Mouse (Mus musculus) T-helper 2 cell (primary cell): Measurements from ENCODE around the gene Alyref.

Experiments used
- in situ Hi-C: fragments of 300-600 bp; cut with MboI, MseI; formaldehyde crosslinking; loops from one replicate; pipeline ENCODE4 v1.15.1; 2025; ENCODE audit warnings: high pct_unique_total_duplicates

The Alyref gene

GRCm38 (mm10) chr11:120548214-120548613 is 50.0 kb downstream of the Alyref start:
- in situ Hi-C loops, result no loop called here

- in situ Hi-C loops, result no loop called here
Measured at GRCm38 (mm10) chr11:120547469-120547868, 50.7 kb downstream of the Alyref start.

DNA sequence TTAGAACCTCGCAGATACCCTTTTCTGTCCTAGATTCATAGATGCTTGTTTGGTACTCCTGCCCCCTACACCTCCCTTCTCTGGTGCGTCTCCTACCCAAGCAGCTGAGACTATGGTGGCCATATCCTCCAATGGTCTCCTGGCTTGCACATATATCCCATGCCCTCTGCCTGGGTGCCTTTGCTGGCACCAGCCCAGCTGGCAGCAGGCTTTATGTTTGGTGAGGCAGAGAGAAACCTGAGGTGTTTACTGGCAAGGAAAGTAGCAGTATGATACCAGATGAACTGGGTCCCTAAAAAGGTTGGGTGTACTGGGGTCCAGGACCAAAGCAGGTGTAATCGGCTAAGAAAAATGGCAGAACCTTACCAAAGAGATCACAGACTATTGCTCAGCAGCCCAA is 52.2 kb downstream of the Alyref start:
- in situ Hi-C loops, result no loop called here

DNA sequence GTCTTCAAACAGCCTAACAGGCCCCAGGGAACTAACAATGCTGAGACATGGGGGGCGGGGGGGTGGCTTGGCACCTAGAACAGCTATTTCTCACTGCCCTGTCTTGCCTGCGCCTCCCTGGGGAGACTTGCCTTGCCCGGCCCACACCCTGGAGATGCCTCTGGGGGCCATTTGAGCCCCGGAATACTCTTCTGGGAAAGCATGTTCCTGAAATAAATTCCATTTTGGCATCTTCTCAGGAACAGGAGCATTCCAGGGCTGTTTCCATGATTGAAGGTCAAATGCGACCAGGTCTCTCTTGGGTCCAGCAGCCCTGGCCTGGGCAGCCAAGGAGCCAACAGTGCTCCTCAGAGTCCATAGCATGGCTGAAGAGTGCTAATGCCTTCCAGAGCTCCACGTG is 55.8 kb downstream of the Alyref start:
- in situ Hi-C loops, result no loop called here
